Mouse (Mus musculus) lung, postnatal 10 days (tissue): ENCODE results near the gene Auts2.
A peak's percentile ranks its signal among the peaks of the same experiment; 100 is the strongest.

Experiments
- DNase-seq: peaks from one replicate; pipeline ENCODE4 v3.0.0; 2021

Auts2 gene

DNA sequence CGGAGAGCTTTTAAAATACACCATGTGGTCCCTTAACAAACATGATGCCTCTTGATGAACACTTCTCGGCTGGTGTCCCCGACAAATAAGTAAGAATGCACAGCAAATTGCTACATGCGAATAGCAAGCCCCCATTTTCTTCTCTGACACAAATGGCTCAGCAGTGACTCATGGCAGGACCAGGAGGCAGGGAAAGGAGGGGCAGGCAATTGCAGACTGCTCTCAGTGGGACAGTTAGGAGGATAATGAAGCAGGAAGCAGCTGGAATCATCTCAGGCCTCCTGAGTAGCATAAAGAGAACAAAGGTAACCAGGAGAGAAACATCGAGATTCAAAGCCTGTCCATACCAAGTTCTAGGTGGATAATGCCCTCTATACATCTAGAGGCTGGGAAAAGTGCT is 228.8 kb downstream of the Auts2 start:
- DNase-seq: no peak

DNA sequence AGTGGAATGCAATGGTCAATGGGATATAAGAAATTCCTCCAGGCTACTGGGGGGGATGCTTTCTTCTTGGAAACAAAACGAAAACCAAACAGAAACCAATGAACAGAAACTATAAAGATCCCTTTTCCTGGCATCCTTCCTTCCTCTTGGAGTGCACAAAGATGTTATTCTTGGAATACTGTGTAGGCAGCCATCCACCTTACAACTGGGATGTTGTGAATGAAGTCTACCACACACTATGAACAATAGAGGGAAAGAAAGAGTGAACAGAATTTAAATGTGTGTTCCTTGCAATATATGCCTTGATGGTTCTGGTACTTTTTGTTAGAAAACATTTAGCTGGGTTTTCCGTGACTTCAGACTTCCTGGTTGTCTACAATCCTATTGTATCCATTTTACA is 236.1 kb downstream of the Auts2 start:
- no peak for DNase-seq

DNA sequence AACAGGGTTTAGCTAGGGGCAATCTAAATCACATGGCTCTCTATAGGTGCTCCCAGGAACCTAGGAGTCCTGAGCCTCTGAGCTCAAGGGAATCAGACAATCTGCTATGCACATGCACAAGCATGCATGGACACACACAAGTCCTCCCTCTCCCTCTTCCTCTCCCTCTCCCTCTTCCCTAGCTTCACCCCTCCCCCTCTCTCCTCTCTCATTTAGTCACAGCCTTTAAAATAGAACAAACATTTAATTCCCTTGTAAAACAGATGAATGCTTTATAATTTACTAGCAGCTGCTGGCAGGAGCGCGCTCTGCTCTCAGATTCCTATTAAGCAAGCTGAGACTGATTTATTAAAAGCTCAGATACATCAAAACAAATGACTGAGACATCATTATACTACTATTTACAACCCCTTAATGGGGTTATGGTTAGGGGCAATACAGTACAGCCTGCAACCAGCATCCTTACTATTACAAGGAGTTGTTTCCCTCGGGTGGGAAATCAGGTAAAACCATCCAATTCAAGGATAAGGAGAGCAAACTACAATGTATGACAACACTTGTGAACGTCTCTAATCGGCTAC is 237.7 kb downstream of the Auts2 start:
- peak; percentile 23 for DNase-seq

DNA sequence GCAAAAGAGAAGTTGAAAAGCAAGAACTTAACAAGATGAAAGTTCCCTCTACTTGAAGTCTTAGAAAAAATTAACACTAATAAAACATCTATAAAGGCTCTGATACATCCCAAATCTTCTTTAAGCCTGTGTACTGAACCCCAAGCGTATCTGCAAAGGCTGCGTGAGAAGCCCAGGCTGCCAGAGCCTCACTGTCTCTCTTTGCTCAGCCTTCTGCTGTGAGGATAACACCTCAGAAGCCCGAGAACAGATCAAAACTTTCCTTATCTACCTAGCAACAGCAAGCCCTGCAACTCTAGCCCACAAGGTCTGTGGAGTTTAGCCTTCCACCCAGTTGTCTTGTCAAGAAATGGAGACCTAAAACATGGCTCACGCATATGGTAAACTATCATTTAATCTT is 240.4 kb downstream of the Auts2 start:
- no peak for DNase-seq

DNA sequence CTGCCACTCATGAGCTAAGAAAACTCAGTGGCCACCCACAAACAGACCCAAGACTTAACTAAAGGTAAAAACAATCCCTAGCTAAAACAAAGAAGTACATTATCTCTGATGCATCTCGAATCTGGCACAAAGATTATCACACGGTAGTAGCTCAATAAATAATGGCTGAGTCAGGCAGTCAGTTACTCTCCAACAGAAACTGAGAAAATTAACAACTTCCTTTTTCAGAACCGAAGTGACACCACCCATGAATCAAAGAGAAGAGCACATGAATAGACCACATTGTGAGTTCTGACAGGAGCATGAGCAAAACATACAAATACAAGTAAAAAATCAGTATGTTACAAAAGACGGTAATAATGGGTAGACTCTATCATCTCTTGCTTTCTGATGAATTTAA is 242.3 kb downstream of the Auts2 start:
- DNase-seq: no peak

DNA sequence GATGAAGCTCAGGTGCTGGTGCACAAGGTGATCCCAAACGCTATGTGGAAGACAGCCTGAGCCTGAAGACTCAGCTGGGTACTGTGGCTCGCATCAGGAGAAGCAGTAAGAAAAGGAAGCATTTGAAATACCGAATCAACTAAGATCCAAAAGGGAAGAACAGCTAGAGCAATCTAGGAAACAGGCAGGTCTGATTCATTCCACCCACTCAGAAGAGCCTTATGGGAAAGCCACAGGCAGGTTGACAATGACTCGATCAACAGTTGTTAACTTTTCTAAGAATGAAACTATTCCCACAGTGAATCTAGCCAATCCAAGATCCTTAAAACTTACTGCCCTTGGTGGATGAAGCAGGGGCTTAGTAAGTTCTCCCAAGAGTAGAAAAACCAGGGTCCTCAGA is 243.4 kb downstream of the Auts2 start:
- no peak for DNase-seq

DNA sequence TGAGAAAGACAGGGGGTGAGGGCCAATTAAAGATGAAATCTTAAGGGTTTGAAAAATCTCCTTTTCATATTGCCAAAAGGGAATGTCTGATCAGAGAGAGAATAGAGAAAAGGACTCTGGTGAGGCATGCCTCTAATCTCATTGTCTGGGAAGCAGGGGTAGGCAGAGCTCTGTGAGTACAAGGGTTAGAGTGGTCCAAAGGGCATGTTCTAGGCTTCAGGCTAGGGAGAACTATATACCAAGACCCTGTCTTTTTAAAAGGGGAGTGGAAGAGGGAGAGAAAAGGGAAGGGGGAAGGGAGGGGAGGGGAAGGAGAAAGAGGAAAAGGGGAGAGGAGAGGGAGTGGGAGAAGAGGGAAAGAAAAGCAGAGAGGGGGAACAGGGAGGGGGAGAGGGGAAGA is 244.1 kb downstream of the Auts2 start:
- DNase-seq: no peak

DNA sequence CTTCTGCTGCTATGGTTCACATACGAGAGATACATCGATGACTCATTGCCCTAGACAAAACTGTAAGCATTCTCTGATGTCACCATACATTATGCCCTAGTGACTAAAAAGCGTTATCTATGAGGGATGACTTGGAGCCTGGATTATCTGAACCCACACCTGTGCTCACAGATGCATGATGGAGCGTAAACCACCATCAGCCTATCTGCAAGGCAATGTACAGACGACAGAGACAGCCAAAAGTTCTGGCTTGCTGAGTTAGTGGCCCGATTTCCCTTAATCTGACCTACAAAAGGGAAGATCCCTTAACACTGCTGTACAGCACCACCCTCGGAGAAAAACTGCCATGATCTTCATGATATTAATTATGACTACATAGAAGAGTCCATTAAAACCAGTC is 245.8 kb downstream of the Auts2 start:
- no peak for DNase-seq

DNA sequence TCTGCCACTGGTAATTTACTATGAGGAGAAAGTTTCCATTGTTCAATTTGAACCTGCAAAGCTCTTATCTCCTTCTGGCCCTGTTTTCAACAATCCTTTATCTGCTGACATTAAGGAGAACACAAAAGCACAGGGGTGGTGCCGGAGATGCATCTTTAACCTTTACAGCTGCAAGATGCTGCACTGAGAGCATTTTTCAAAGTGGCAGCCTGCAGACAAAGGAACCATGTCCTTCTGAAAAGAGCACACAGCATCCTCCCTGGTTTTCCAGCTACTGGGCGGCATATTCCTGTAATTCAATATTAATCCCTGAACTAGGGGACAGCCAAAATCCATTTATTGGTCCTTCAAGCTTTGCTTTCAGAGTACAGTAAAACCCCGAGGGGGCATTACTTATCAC is 248.7 kb downstream of the Auts2 start:
- no peak for DNase-seq

DNA sequence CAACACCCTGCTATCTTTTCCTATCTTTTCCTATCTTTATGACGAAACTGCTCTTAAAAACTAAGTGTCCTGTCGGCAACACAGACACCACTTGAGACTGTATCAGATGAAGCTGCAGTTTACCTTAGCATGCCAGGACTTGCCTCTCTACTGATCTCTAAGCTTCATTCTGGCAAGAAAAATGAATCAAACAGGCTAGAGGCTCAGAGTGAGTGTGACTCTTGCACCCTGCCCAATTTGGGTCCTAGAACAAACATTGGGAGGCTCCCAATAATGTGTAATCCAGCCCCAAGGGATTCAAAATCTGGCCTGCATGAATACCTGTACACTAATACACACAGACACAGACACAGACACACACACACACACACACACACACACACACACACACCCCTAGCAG is 250.2 kb downstream of the Auts2 start:
- DNase-seq: no peak

DNA sequence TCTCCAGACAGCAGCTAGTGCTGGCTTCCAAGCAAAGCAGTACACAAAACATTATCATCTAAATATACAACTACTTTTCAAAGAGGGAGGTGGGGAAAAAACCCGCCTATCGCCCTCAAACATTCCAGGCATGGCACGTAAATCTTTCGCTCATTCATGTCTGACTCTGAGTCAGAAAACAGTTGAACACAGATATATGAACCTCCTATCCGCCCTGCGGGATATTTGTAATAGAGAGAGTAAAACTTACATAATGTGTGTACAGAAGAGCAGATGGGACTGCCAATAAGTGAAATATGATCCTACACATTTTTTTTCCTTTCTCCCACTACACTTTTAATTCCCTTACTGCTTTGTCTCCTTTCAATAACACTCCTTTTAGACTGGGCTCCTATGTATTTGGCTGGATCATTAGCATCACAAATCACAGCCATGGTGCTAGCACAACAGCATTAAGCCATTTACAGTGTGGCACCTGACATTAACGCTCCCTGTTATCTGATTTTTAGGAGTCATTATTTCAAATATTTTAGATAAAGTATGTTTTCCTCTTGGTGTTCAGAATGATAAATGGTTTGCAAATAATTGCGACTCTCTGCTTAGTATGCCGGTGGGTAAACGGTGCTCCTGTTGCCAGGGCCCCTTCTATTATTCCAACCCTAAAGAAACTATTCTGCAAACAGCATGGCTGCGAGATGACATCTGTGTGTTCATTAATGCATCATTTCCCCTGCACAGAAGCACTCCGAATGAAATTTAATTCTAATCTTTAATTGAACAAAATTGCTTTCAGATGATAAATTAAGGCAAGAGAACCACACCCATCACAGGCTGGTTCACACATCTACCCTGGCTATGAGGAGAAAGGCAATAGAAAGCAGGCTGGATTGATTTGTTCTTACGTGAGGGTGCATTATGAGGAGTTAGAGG is 252.3 kb downstream of the Auts2 start:
- DNase-seq: no peak

DNA sequence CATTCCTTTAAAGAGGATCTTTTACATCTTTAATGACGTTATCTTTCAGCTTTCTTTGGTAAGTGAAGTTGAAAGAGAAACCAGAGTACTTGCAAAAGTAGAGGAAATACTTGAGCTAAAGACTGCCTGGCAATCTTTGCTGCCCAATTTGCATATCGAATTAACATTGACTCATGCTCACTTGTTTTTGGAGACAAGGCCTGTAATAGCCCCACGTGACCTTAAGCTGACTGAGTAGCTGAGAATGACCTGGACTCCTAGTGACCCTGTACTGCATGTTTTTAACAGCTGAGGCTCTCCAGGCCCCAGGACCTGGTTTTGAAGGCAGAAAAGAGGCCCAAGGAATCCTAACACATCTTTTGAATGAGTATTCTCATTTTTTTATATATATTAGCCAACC is 259.4 kb downstream of the Auts2 start:
- DNase-seq: no peak

DNA sequence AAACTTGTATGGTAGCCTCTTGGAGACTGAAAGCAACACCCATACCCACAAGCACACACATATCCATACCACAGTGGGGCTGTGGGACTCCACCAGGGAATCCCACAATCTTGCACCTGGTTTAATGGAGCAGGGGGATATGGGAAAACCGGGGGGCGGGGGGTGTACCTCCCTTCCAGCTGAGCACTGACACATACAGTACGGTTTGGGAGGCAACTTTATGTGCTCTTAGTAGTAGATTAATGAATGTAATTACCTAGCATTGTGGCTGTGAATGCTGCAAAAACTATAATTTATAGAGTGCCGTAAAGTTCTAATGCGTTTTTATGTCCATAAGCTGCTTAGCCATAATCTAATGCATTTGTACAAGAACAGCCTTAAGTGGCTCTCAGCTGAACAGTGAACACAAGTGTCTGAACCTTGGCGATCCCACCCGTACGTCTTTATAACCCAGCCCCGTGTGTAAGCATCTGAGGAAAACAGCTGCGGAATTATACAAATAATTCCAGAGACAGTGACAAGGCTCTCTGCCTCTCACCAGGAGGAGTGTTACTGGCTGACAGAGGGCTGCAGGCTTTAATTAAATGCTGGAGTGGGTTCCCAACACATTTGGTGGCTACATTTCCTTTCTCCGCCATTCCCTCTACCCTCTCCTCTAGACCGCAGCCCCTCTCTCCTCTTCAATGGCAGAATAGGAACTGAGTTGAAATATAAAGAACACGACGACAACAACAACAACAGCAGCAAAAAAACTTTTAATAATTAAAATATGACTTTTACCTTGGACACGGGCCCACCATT is 268.8 kb downstream of the Auts2 start:
- no peak for DNase-seq

DNA sequence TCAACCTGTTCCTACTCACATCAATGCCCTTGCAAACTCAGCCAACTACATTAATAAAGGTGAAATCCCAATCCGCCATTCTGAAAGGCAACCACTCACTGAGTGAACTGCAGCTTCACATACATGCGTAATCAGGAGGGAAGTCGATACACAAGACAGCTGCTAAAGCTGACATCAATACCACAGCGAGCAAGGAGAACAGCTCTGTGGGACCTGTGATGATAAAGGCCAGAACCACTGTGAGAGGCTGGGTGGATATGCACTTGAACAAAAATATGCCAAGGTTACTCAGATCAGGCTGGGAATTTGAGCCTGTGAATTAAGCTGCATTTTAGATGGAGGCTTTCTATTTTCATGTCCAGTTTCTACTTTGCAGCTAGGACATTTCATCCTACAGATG is 271.0 kb downstream of the Auts2 start:
- no peak for DNase-seq

DNA sequence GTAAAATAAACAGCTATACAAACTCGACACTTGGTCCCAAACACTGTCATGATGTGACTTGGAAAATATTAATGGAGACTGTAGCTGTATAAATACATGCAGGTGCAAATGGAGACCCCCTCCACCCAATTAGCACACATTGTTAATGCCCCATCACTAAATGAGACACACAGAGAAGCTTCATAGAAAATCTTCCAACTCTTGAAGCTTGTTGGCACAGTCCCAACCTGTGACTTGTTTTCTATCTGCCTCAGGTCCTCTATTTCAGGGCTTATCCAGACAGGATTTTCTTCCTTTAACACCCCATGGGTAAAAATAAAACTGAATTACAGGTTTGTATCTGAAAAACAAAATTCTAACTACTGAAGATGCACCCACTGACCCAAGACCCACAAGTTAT is 272.2 kb downstream of the Auts2 start:
- no peak for DNase-seq

DNA sequence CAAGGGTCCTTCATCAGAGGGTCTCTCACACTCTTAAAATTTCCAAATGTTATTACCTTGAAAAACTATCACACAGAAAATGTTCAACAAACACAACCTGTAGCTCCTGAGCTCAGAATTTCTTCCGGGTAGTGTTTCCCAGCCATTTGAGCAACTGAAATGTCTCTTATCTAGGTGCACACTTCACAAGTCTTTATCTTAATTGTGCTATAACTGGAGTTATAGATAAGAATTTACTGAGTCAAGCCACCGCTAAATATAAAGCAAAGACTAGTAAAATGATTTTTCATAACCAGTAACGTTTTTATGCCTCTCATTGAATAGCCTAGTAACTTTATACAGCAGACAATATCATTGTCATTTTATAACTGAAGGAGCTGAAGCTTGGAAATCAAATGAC is 273.1 kb downstream of the Auts2 start:
- no peak for DNase-seq

DNA sequence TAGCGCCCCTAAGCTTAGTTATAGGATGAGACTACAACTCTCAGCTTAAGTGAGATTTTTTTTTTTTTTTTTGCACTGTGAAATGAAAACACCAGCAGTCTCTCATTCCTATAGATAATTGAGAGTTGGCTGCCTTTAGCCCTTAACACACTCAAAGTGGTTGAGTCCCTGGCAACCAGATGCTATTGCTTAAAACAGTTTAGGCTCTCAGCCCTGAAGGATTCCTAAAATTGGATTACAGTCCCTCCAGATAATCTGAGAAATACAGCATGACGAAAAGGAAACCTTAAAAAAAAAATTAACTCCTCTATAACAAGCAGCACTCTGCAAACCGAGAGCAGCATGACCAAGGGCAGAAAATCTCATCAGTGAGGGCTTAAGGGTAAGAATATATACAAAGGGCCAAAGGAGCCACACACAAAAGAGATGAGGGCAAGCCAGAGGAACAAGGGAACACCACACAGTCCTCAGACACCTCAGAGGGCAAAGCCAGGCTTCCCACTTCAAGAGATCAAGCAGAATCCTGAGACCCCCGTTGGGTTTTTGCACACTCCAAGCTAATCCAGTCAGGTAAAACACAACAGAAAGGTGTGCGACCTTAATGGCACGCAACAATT is 274.7 kb downstream of the Auts2 start:
- no peak for DNase-seq

DNA sequence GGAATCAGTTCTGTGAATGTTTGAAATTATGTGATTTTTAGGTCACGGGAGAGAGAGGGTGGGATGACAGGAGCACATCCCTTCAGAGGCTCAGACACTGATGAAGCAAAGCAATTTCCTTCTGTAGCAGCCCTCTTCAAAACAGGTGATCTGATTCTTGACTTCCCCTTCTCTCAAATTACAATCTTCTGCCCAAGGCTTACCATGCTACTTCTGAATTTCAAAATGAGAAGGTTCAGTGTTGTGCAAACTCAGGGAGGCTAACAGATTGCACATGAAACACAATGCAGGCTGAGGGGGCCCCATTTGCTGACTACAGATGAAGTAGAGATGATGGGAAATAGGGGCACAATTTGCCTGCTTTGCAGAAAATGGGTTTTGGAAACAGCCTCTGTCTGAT is 278.1 kb downstream of the Auts2 start:
- no peak for DNase-seq

DNA sequence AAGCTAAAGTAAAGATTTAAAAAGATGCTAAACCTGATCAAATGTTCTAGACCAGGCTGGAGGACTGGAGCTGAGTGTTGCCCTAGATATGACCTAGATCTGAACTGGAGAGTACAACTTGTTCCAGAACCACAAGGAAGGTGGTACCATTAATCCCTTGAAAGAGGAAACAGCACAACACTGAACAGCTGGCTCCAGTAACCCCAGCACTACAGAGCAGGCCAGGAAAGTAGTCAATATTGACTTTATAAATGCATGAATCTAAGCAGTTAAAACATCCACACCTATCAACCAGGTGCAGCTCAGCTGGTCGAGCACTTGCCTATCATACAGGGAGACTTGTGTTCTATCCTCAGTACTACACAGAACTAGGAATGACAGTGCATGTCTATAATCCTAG is 281.4 kb downstream of the Auts2 start:
- no peak for DNase-seq

DNA sequence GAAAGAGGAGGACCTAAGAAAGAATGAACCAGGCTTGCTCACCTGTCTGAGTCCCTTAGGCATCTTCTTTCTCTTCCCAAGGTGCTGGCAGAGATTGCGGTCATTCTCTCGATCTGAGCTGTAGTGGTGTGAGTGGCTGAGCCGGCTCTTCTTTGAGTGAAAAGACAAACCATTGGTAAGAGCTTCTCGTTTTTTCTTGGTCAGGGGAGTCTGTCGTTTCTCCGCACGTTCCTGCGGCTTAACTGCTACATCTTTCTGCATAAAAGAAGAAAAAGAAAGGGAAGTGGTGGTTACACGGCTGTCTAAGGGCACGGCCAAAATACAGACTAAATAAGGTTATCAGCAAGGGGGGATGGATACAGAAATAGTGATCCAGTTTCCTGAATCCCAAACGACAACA is 284.3 kb downstream of the Auts2 start:
- DNase-seq: no peak

DNA sequence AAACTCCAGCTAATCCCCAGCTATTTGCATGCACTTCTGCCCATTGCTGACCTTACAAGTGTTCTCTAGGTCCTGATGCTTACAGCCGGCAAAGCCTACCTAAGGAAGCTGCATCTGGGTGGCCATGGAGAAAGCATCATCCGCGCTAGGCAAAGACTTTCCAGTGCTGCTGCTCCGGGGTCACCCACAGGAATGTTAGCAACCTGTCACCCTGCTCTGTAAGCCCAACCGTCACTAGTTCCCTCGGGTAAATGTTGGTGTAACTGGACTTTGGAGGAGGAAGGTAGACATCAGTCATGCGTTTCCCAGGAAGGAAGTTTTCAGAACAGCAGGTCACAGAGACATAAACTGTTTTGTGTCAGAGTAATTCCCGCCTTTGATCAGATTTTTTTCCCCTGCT is 287.6 kb downstream of the Auts2 start:
- DNase-seq: no peak

DNA sequence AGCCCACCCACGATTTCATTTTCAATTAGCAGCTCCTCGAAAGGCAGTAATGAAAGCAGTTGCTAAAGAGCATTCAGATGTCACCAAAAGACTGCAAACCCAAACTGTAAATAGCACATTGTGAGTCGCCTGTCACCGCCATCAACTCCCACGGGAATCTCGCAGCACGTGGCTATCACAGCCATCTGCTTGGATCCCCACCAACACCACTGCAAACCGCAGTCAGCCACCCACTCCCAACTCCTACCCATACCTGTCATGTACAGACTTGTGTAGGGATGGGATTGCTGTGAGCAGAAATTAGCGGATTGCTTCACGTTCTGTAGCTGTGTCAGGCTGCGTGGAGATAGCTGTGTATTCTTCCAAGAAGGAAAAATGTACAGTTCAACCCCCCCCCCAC is 293.6 kb downstream of the Auts2 start:
- no peak for DNase-seq

DNA sequence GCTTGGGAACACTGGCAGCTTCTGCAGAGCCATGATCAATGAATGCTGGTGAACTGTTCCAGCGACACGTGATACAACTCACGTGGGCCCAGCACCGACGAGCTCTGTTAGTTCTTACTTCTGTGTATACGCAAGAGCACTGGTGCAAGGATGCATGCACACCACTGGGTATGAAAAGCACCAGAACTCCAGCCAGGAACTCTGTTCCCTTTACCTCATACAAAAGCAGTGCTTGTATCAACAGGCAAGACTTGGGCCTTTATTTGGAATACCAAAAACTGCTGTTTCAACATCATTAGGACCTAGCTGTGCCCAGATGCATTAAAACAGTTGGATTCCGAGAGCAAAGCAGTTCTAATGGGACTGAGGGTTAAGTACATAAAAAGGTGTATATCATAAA is 295.1 kb downstream of the Auts2 start:
- no peak for DNase-seq

DNA sequence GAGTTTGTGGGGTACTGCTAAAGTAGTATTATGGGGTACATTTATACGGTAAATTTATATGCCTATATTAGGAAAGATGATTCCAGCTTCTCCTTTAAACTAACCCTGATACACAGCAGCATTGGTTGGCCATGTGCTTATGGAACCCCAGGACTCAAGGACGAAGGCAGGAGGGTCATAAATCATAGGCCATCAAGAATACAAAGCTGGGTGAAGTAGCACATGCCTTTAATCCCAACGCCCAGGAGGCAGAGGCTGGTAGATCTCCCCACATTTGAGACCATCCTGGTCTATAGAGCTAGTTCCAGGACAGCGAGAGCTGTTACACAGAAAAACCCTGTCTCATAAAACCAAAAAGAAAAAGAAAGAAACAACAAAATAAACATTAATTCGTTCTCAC is 307.7 kb downstream of the Auts2 start:
- no peak for DNase-seq
